Mouse (Mus musculus): ENCODE results near the gene Bmt2. TPM values are rescaled to one million over a fixed set of nuclear protein-coding genes. Genes with fewer than 3 reads are reported as not detected.

Bmt2 gene
- polyA plus RNA-seq, 1 experiment from 2014 or later: 17.1 TPM

GRCm38 (mm10) chr6:13613671-13614070 is 64.1 kb downstream of the Bmt2 start:
- Histone ChIP-seq H3K27ac (no peak overlapping the region), H3K9me3 (no peaks in the 10 kb centered on the region), H3K4me1 (no peaks in the 10 kb centered on the region), H3K4me2 (no peak overlapping the region), H3K4me3 (no peak overlapping the region), H3K9ac (no peak overlapping the region), H3K36me3 (no peaks in the 10 kb centered on the region), H3K27me3 (no peaks in the 10 kb centered on the region)
- WGBS: 45% methylated on average over 3 of the region's 3 CpGs
- ATAC-seq (ENCODE audit: insufficient number of reproducible peaks, low FRiP score, low TSS enrichment, low read depth): no peak

- Histone ChIP-seq H3K9me3 (no peaks in the 10 kb centered on the region), H3K36me3 (no peaks in the 10 kb centered on the region), H3K27ac (no peak overlapping the region), H3K4me2 (no peak overlapping the region), H3K9ac (no peak overlapping the region), H3K4me3 (no peak overlapping the region), H3K27me3 (no peaks in the 10 kb centered on the region), H3K4me1 (peaks cover 12% of the 10 kb centered on the region)
- ATAC-seq (ENCODE audit: insufficient number of reproducible peaks, low FRiP score, low TSS enrichment, low read depth): no peak
- 92% methylated on average over 2 of the region's 2 CpGs for WGBS
These were observed 66.9 kb downstream of the Bmt2 start for GRCm38 (mm10) chr6:13610869-13611268.

GRCm38 (mm10) chr6:13609353-13610140 is 68.2 kb downstream of the Bmt2 start:
- H3K27me3 ChIP-seq: no peaks in the 10 kb centered on the region
- ATAC-seq (ENCODE audit: insufficient number of reproducible peaks, low FRiP score, low TSS enrichment, low read depth): no peak
- H3K36me3 ChIP-seq: no peaks in the 10 kb centered on the region
- H3K4me3 ChIP-seq: no peak overlapping the region
- H3K4me1 ChIP-seq: peaks cover 12% of the 10 kb centered on the region
- no peak overlapping the region for H3K27ac ChIP-seq
- no peaks in the 10 kb centered on the region for H3K9me3 ChIP-seq
- no peak overlapping the region for H3K9ac ChIP-seq
- 75% methylated on average over 5 of the region's 5 CpGs for WGBS
- H3K4me2 ChIP-seq: no peak overlapping the region

GRCm38 (mm10) chr6:13607621-13608493 is 69.9 kb downstream of the Bmt2 start, which contains the start of gene Tmem168:
TSS of gene Tmem168 (minus strand) at chr6:13608100.
- 2% methylated on average over 70 of the region's 71 CpGs for WGBS
- H3K4me3 ChIP-seq: peak within 1 kb of the TSS; percentile 83
- H3K36me3 ChIP-seq: no peaks in the 10 kb centered on the region; the same call in 1 of the 2 replicates
- peak within 1 kb of the TSS; percentile 78 for H3K9ac ChIP-seq
- ATAC-seq (ENCODE audit: insufficient number of reproducible peaks, low FRiP score, low TSS enrichment, low read depth): peak; percentile 95
- H3K27ac ChIP-seq: peak within 1 kb of the TSS; percentile 99
- peaks cover 12% of the 10 kb centered on the region for H3K4me1 ChIP-seq
- no peaks in the 10 kb centered on the region for H3K9me3 ChIP-seq
- H3K4me2 ChIP-seq: peak within 1 kb of the TSS; percentile 72
- no peaks in the 10 kb centered on the region for H3K27me3 ChIP-seq

- Histone ChIP-seq H3K36me3 (no peaks in the 10 kb centered on the region; the same call in 1 of the 2 replicates), H3K4me1 (peaks cover 12% of the 10 kb centered on the region), H3K4me2 (peak overlapping the region; percentile 72), H3K9me3 (no peaks in the 10 kb centered on the region), H3K27ac (peak overlapping the region; percentile 99), H3K4me3 (peak overlapping the region; percentile 83), H3K9ac (peak overlapping the region; percentile 78), H3K27me3 (no peaks in the 10 kb centered on the region)
- WGBS: 19% methylated on average over 15 of the region's 15 CpGs
- ATAC-seq (ENCODE audit: insufficient number of reproducible peaks, low FRiP score, low TSS enrichment, low read depth): no peak
These were observed 70.7 kb downstream of the Bmt2 start for GRCm38 (mm10) chr6:13606921-13607620.

GRCm38 (mm10) chr6:13606394-13606793 is 71.4 kb downstream of the Bmt2 start:
- ATAC-seq (ENCODE audit: insufficient number of reproducible peaks, low FRiP score, low TSS enrichment, low read depth): no peak
- no peaks in the 10 kb centered on the region for H3K27me3 ChIP-seq
- H3K27ac ChIP-seq: 0 out of 2 replicates have a peak overlapping the region, but pooled peaks have one; percentile 99
- no peaks in the 10 kb centered on the region for H3K9me3 ChIP-seq
- H3K4me3 ChIP-seq: peak overlapping the region; percentile 83; the same call in 1 of the 2 replicates
- 70% methylated on average over 4 of the region's 4 CpGs for WGBS
- no peak overlapping the region for H3K9ac ChIP-seq
- H3K4me2 ChIP-seq: peak overlapping the region; percentile 72
- peaks cover 16% of the 10 kb centered on the region for H3K4me1 ChIP-seq
- no peaks in the 10 kb centered on the region; the same call in 1 of the 2 replicates for H3K36me3 ChIP-seq

- H3K36me3 ChIP-seq: no peaks in the 10 kb centered on the region; the same call in 1 of the 2 replicates
- H3K4me2 ChIP-seq: no peak overlapping the region
- no peaks in the 10 kb centered on the region for H3K9me3 ChIP-seq
- ATAC-seq (ENCODE audit: insufficient number of reproducible peaks, low FRiP score, low TSS enrichment, low read depth): no peak
- peaks cover 14% of the 10 kb centered on the region for H3K4me1 ChIP-seq
- H3K27me3 ChIP-seq: no peaks in the 10 kb centered on the region
- no peak overlapping the region for H3K9ac ChIP-seq
- H3K27ac ChIP-seq: no peak overlapping the region
- no peak overlapping the region for H3K4me3 ChIP-seq
- WGBS: 93% methylated on average over 6 of the region's 6 CpGs
These were observed 74.6 kb downstream of the Bmt2 start for GRCm38 (mm10) chr6:13603134-13603533.

- Histone ChIP-seq H3K27me3 (no peaks in the 10 kb centered on the region), H3K36me3 (no peaks in the 10 kb centered on the region; the same call in 1 of the 2 replicates), H3K9ac (no peak overlapping the region), H3K4me1 (peaks cover 9% of the 10 kb centered on the region), H3K4me2 (no peak overlapping the region), H3K9me3 (no peaks in the 10 kb centered on the region), H3K4me3 (no peak overlapping the region), H3K27ac (no peak overlapping the region)
- ATAC-seq (ENCODE audit: insufficient number of reproducible peaks, low FRiP score, low TSS enrichment, low read depth): no peak
- 53% methylated on average over 6 of the region's 6 CpGs for WGBS
These were observed 76.2 kb downstream of the Bmt2 start for GRCm38 (mm10) chr6:13601587-13601986.

- WGBS: 80% methylated on average over 7 of the region's 7 CpGs
These were observed 79.4 kb downstream of the Bmt2 start for GRCm38 (mm10) chr6:13598239-13598923.

GRCm38 (mm10) chr6:13592729-13593345 is 84.9 kb downstream of the Bmt2 start:
- Histone ChIP-seq H3K4me2 (no peak overlapping the region), H3K9ac (no peak overlapping the region), H3K4me1 (no peaks in the 10 kb centered on the region), H3K9me3 (no peaks in the 10 kb centered on the region), H3K4me3 (no peak overlapping the region), H3K36me3 (peaks cover 30% of the 10 kb centered on the region), H3K27me3 (no peaks in the 10 kb centered on the region), H3K27ac (no peak overlapping the region)
- no peak for ATAC-seq (ENCODE audit: insufficient number of reproducible peaks, low FRiP score, low TSS enrichment, low read depth)
- 30% methylated on average over 4 of the region's 4 CpGs for WGBS

More at GRCm38 (mm10) chr6:13598239-13598923, 79.4 kb downstream of the Bmt2 start:
- no peaks in the 10 kb centered on the region for H3K27me3 ChIP-seq
- H3K27ac ChIP-seq: no peak overlapping the region
- no peaks in the 10 kb centered on the region for H3K9me3 ChIP-seq
- H3K4me3 ChIP-seq: no peak overlapping the region
- H3K4me2 ChIP-seq: no peak overlapping the region
- peaks cover 11% of the 10 kb centered on the region for H3K36me3 ChIP-seq
- ATAC-seq (ENCODE audit: insufficient number of reproducible peaks, low FRiP score, low TSS enrichment, low read depth): no peak
- H3K4me1 ChIP-seq: peaks cover 4% of the 10 kb centered on the region
- H3K9ac ChIP-seq: no peak overlapping the region

GRCm38 (mm10) chr6:13586560-13586959 is 91.2 kb downstream of the Bmt2 start:
- WGBS: 24% methylated on average over 2 of the region's 2 CpGs

More at GRCm38 (mm10) chr6:13586560-13586959, 91.2 kb downstream of the Bmt2 start:
- Histone ChIP-seq H3K4me3 (no peak overlapping the region), H3K27ac (no peak overlapping the region), H3K9me3 (no peaks in the 10 kb centered on the region), H3K9ac (no peak overlapping the region), H3K27me3 (no peaks in the 10 kb centered on the region), H3K36me3 (peaks cover 22% of the 10 kb centered on the region), H3K4me1 (no peaks in the 10 kb centered on the region), H3K4me2 (no peak overlapping the region)
- ATAC-seq (ENCODE audit: insufficient number of reproducible peaks, low FRiP score, low TSS enrichment, low read depth): no peak

Measured in limb, embryonic 15.5 days (tissue).